Mouse (Mus musculus) thymus, postnatal 36 days (tissue): ENCODE measurements around the gene Capza1.

Experiments used
- DNase-seq, 2 experiments: peaks; one replicate each; pipeline ENCODE4 v3.0.0; 2022; ENCODE audit warnings: mixed read lengths in 2 of 2

Gene Capza1

DNA sequence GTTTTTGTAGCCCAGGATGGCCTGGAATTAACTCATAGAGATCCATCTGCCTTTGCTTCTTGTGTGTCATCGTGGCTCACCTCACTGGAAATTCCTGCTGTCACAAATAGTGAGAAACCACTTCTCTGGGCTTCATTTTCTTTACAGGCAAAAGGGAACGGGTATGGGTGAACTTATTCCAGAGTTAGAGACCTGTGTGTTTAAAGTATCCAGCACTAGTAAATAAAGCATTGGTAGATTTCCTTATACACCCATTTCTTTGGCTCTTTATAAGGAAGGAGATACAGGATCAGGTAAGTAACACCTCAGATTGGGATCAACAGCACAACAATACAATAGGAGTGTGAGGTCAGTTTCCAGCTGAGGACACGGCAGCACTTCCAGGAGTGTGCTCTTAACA, 76.2 kb downstream of the Capza1 start, which contains the start of gene Rhoc:
Rhoc (plus strand) TSS at position 301 of the 400 bp plus-strand sequence.
- DNase-seq = no peak

DNA sequence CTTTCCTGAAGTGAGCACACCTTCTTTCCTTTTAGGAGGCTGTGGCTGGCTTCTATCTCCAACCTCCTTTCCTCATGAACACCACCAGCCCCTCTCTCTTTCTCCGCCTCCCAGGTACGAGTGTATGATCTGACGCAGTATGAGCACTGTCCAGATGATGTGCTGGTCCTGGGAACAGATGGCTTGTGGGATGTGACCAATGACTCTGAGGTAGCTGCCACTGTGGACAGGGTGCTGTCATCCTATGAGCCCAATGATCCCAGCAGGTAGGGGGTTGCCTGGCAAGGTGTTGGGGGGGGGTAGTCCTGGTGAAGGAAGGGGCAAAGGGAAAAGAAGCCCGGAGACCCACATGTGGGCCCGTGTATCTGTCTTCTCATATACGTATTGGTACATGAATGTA, 79.0 kb downstream of the Capza1 start:
- DNase-seq = no peak

DNA sequence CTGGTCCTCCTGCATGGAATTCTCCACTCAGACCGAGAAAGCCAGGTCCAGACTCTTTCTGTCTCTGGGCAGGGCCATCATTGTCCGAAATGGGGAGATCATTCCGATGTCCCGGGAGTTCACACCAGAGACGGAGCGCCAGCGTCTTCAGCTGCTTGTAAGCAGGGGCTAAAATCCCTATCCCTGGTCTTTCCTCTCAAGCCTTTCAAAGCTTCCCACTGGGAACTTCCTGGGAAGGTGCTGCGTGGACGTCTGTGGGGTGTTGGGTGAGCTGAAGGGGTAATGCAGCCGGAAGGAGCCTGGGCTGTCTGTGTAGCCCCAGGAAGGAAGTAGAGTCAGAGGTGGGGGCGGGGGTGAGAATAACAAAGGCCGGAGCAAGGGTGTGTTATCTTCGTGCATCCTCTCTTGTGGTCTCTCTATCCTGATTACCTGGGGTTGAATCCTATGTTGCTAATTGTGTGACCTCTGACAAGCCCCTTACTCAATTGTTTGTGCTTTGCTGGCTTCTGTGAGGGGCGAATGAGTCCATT, 80.3 kb downstream of the Capza1 start:
- DNase-seq = no peak

DNA sequence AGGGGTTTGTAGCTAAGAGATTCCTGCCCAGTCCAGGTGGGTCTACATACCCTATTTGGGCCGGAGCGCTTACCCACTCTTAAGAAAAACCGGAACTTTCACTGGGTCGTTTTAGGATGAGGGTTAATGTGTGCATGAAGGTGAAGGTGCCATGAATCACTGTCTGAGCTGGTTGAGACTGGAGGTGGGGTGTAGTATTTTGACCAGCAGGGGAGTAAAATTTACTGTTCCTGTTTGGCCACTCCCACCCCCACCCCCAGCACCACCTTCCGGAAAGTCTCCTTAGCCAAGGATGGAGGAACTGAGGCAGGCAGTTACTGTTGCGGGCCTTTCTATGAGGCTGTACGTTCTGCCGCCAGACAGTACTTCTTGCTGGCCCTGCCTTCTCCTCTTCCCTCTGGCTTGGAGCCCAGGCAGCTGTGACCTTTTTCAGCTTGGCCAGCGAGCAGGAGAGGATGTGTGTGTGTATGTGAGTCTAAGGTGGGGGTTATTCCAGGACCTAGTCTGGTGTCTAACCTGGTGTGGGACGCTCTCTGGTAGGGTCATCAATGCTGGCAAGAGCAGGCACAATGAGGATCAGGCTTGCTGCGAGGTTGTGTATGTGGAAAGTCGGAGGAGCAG, 82.1 kb downstream of the Capza1 start:
- no peak for DNase-seq

DNA sequence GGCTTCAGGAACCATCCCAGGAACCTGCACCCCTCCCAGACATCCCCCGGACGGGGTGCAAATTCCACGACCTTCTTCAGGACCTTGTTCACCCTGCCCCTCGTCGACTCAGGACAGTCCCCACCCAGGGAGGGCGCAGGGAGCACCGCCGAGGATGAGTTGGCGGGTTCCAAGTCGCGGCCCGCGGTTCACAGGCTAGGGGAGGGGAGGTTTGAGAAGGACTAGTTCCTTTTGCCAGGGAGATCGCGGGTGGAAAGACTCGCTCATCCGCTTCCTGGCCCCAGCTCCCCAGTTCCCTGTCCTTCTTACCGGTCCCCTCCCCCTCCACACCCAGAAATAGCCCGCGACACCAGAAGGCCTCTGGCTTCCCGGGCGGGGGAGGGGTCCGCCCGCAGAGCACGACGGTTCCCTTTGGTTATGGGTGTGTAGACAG, 82.8 kb downstream of the Capza1 start, which contains the start of gene Fam19a3:
Fam19a3 (minus strand) TSS at position 370 of the 433 bp plus-strand sequence.
- DNase-seq = peak; percentile 40 to 52

DNA sequence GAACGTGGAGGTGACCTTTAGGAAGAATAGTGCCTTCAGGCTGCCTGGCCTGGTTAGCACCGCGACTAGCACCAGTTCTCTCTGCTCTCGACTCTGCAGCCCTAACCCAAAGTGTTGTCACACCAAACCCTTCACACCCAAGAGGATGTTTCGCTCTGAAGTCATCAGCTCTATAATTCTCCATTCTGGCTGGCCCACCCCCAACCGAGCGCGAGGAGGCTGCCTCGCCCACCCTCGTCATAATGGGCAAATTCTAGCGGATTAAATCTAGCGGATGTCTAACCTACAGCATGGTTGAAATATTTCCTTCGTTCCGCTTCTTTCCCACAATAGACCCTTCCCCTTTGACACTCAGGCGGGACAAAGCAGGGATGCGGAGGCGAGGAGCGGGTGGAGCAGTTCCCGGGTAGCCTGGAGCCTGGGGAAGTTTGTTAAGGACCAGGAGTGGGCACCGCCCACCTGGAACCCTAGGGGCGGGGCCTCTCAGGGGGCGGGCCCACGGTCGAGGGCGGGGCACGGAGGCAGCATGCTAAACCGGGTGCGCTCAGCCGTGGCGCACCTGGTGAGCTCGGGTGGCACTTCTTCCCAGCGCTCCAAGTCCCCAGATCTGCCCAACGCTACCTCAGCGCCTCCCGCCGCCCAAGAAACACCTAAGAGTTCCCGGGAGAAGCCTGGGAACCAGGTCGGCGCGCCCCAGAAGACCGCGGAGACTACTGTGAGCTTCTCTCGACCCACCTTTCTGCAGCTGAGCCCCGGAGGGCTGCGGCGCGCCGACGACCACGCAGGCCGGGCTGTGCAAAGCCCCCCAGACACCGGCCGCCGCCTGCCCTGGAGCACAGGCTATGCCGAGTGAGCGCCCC, 83.5 kb downstream of the Capza1 start, which contains the start of gene Ppm1j:
Ppm1j (plus strand) TSS at position 496 of the 860 bp plus-strand sequence.
- peak; percentile 55 to 65 for DNase-seq

DNA sequence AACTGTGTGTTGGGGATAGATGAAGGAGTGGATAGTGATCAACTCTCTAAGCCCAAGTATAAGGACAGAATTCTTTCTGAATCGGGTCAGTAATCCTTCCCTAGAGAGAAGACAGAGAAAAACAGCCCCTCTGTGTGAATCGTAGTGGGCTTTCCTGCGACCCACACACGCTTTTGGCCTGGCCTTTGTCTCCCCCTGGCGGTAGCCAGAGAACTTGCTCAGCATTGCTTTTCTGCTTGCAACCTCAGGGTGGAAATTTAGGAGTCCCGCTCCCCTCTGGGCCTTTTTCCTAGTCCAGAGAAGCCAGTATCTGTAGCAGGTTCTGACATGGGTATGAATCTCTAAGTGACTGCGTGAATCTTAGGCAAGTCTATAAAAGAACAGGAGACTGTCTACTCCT, 84.4 kb downstream of the Capza1 start:
- DNase-seq = peak; percentile 65 to 70

DNA sequence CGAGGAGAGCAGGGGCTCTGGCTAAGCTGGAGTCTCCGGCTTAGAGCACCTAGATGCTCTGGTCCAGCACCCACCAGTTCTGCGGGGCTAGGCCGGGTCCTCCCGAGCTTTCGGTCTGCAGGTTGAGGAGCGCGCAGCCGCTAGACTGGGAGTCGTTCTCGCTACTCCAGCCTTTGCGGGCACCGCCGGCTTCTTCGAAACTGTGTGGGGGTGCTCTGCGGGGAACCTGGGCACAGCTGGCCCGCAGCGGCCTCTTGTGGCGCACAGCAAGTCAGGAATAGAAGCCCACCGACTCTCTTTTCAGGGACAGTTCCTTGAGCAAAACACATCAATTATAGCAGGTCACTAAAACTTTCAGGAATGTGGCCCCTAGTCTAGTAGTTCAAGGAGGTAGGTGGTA, 87.0 kb downstream of the Capza1 start:
- peak; percentile 45 to 55 for DNase-seq

DNA sequence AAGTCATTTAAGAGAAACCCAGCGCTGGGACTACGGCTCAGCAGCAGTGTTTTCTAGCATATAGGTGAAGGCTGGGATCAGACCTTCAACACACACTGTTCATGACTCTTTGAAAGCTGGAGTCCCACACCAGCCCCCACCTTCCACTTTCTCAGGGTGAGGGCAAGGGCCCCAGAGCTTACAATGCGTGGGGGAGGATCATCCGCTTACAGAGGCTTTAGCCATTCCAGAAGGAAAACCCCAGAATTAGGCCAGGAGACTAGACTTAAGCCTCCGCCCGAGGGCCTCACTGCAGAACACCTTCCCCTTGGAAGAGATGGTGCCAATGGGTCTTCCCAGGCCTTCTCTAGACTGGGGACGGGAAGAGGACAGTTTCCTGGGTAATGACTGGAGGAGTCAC, 91.0 kb downstream of the Capza1 start:
- DNase-seq = no peak
